Mouse (Mus musculus) CH12.LX (cell line): ENCODE measurements around the gene Med4. TPM values are rescaled to one million over a fixed set of nuclear protein-coding genes. Genes with fewer than 3 reads are reported as not detected.

Source experiments
- DNase-seq: peaks from one replicate; pipeline ENCODE4 v3.0.0-alpha.2; 2013; ENCODE audit errors: extremely low read depth
- H3K27ac ChIP-seq: 2 replicates; pipeline ENCODE4 v1.5.1; 2012; ENCODE audit warnings: low read depth, mild to moderate bottlenecking, control low read depth, moderate library complexity; ENCODE audit not compliant: insufficient read depth
- H3K27me3 ChIP-seq: replicated peaks from 2 replicates; pipeline ENCODE3; 2012; ENCODE audit warnings: inconsistent platforms
- H3K36me3 ChIP-seq, 2 experiments: replicated peaks in 1 of 2; 2 replicates each; pipeline versions ENCODE3 to v1.6.1; 2012; ENCODE audit warnings: inconsistent platforms in 1 of 2, low read length in 1 of 2, mild to moderate bottlenecking in 1 of 2, mixed read lengths in 1 of 2, moderate library complexity in 1 of 2; ENCODE audit not compliant: control insufficient read depth in 1 of 2, insufficient read depth in 1 of 2
- H3K4me1 ChIP-seq, 2 experiments: 2 replicates each; pipeline ENCODE4 v1.6.1; 2012; ENCODE audit warnings: inconsistent platforms in 1 of 2, moderate library complexity in 1 of 2; ENCODE audit not compliant: insufficient read depth in 2 of 2, control insufficient read depth in 1 of 2
- H3K4me2 ChIP-seq: 2 replicates; pipeline ENCODE4 v1.6.1; 2012; ENCODE audit warnings: low read depth, mild to moderate bottlenecking, control low read depth; ENCODE audit not compliant: poor library complexity, insufficient read depth, severe bottlenecking
- H3K4me3 ChIP-seq, 3 experiments: fragments of 150-350 bp in 1 of 3; sonication (generic) in 1 of 3; replicated peaks in 1 of 3; 2 replicates each; pipeline versions ENCODE3 to v1.5.1; 2011 to 2012; ENCODE audit warnings: low read depth in 2 of 3, low read length in 2 of 3, mild to moderate bottlenecking in 2 of 3, moderate library complexity in 2 of 3, control low read depth in 1 of 3, improper control_type of control experiment in 1 of 3, inconsistent platforms in 1 of 3, mixed read lengths in 1 of 3; ENCODE audit not compliant: poor library complexity in 1 of 3
- H3K79me2 ChIP-seq: replicated peaks from 2 replicates; pipeline ENCODE4 v1.6.1; 2012; ENCODE audit warnings: mild to moderate bottlenecking, moderate library complexity; ENCODE audit not compliant: control insufficient read depth, poor library complexity, insufficient read depth, severe bottlenecking; ENCODE audit errors: extremely low read depth
- H3K9ac ChIP-seq: 2 replicates; pipeline ENCODE4 v1.6.1; 2012; ENCODE audit warnings: low read depth, mild to moderate bottlenecking, control low read depth, moderate library complexity; ENCODE audit not compliant: insufficient read depth
- H3K9me3 ChIP-seq: replicated peaks from 2 replicates; pipeline ENCODE3; 2012; ENCODE audit warnings: low read length, inconsistent platforms, mixed read lengths
- BHLHE40 ChIP-seq: IDR thresholded peaks from 2 replicates; pipeline ENCODE4 v1.6.1; 2011; ENCODE audit warnings: mild to moderate bottlenecking, low read depth, low read length, improper control_type of control experiment
- CHD1 ChIP-seq: IDR thresholded peaks from 2 replicates; pipeline ENCODE4 v1.6.1; 2012; ENCODE audit warnings: low read depth, low read length, improper control_type of control experiment, inconsistent platforms
- CHD2 ChIP-seq: IDR thresholded peaks from 2 replicates; pipeline ENCODE4 v1.6.1; 2011; ENCODE audit warnings: low read length, improper control_type of control experiment
- CTCF ChIP-seq, 2 experiments: IDR thresholded peaks in 1 of 2; conservative IDR thresholded peaks in 1 of 2; 2 replicates each; pipeline ENCODE4 v1.5.1; 2011 to 2012; ENCODE audit warnings: low read depth in 2 of 2, low read length in 2 of 2, improper control_type of control experiment in 1 of 2, inconsistent platforms in 1 of 2, mild to moderate bottlenecking in 1 of 2, moderate library complexity in 1 of 2
- E2F4 ChIP-seq: IDR thresholded peaks from 2 replicates; pipeline ENCODE4 v1.6.1; 2011; ENCODE audit warnings: low read depth, low read length, improper control_type of control experiment; ENCODE audit not compliant: insufficient replicate concordance
- ELF1 ChIP-seq: IDR thresholded peaks from 2 replicates; pipeline ENCODE4 v1.6.1; 2014; ENCODE audit warnings: low read depth, mild to moderate bottlenecking, inconsistent platforms, low read length, improper control_type of control experiment
- EP300 ChIP-seq: IDR thresholded peaks from 2 replicates; pipeline ENCODE4 v1.6.1; 2011; ENCODE audit warnings: low read length, improper control_type of control experiment
- ETS1 ChIP-seq: conservative IDR thresholded peaks from 2 replicates; pipeline ENCODE4 v1.6.1; 2012; ENCODE audit warnings: low read depth, mild to moderate bottlenecking, inconsistent platforms, low read length, improper control_type of control experiment, moderate library complexity
- GABPA ChIP-seq: IDR thresholded peaks from 2 replicates; pipeline ENCODE4 v1.6.1; 2012; ENCODE audit warnings: low read depth, low read length, improper control_type of control experiment, inconsistent platforms; ENCODE audit not compliant: insufficient replicate concordance
- HCFC1 ChIP-seq: IDR thresholded peaks from 2 replicates; pipeline ENCODE4 v1.6.1; 2012; ENCODE audit warnings: low read depth, mild to moderate bottlenecking, inconsistent platforms, low read length, improper control_type of control experiment
- IRF4 ChIP-seq: IDR thresholded peaks from 2 replicates; pipeline ENCODE4 v1.6.1; 2014; ENCODE audit warnings: low read depth, mild to moderate bottlenecking, inconsistent platforms, low read length, improper control_type of control experiment
- JUN ChIP-seq: IDR thresholded peaks from 2 replicates; pipeline ENCODE4 v1.6.1; 2011; ENCODE audit warnings: low read depth, mild to moderate bottlenecking, low read length, improper control_type of control experiment, moderate library complexity; ENCODE audit not compliant: insufficient read depth
- JUND ChIP-seq: conservative IDR thresholded peaks from 2 replicates; pipeline ENCODE4 v1.6.1; 2011; ENCODE audit warnings: low read depth, low read length, improper control_type of control experiment
- KAT2A ChIP-seq: IDR thresholded peaks from 2 replicates; pipeline ENCODE4 v1.6.1; 2012; ENCODE audit warnings: low read length, improper control_type of control experiment, inconsistent platforms; ENCODE audit not compliant: insufficient replicate concordance
- MAFK ChIP-seq: IDR thresholded peaks from 2 replicates; pipeline ENCODE4 v1.6.1; 2011; ENCODE audit warnings: low read length, improper control_type of control experiment; ENCODE audit not compliant: insufficient replicate concordance
- MAX ChIP-seq: IDR thresholded peaks from 2 replicates; pipeline ENCODE4 v1.6.1; 2011; ENCODE audit warnings: low read length, improper control_type of control experiment
- MAZ ChIP-seq: IDR thresholded peaks from 2 replicates; pipeline ENCODE4 v1.6.1; 2012; ENCODE audit warnings: low read depth, mild to moderate bottlenecking, inconsistent platforms, low read length, improper control_type of control experiment, moderate library complexity
- MEF2A ChIP-seq: IDR thresholded peaks from 2 replicates; pipeline ENCODE4 v1.6.1; 2014; ENCODE audit warnings: low read depth, mild to moderate bottlenecking, inconsistent platforms, low read length, improper control_type of control experiment, borderline replicate concordance
- MXI1 ChIP-seq: IDR thresholded peaks from 2 replicates; pipeline ENCODE4 v1.6.1; 2011; ENCODE audit warnings: mild to moderate bottlenecking, low read depth, low read length, improper control_type of control experiment
- MYC ChIP-seq: IDR thresholded peaks from 2 replicates; pipeline ENCODE4 v1.6.1; 2011; ENCODE audit warnings: low read depth, mild to moderate bottlenecking, improper control_type of control experiment, low read length
- NELFE ChIP-seq: IDR thresholded peaks from 2 replicates; pipeline ENCODE4 v1.6.1; 2011; ENCODE audit warnings: low read depth, low read length, improper control_type of control experiment
- NRF1 ChIP-seq: IDR thresholded peaks from 2 replicates; pipeline ENCODE4 v1.6.1; 2014; ENCODE audit warnings: low read depth, mild to moderate bottlenecking, inconsistent platforms, low read length, improper control_type of control experiment, moderate library complexity
- PAX5 ChIP-seq: IDR thresholded peaks from 2 replicates; pipeline ENCODE4 v1.6.1; 2012; ENCODE audit warnings: low read length, inconsistent platforms, mixed read lengths
- POLR2A ChIP-seq: IDR thresholded peaks from 2 replicates; pipeline ENCODE4 v1.6.1; 2011; ENCODE audit warnings: low read depth, mild to moderate bottlenecking, improper control_type of control experiment, low read length
- POLR2AphosphoS2 ChIP-seq: IDR thresholded peaks from 2 replicates; pipeline ENCODE4 v1.6.1; 2011; ENCODE audit warnings: low read depth, low read length, improper control_type of control experiment
- RAD21 ChIP-seq: IDR thresholded peaks from 2 replicates; pipeline ENCODE4 v1.6.1; 2011; ENCODE audit warnings: low read depth, mild to moderate bottlenecking, low read length, improper control_type of control experiment, moderate library complexity
- RCOR1 ChIP-seq: conservative IDR thresholded peaks from 2 replicates; pipeline ENCODE4 v1.6.1; 2012; ENCODE audit warnings: low read depth, mild to moderate bottlenecking, inconsistent platforms, low read length, improper control_type of control experiment
- SIN3A ChIP-seq: IDR thresholded peaks from 2 replicates; pipeline ENCODE4 v1.6.1; 2012; ENCODE audit warnings: low read length, improper control_type of control experiment, inconsistent platforms
- SMC3 ChIP-seq: IDR thresholded peaks from 2 replicates; pipeline ENCODE4 v1.6.1; 2011; ENCODE audit warnings: low read depth, low read length, improper control_type of control experiment
- TBP ChIP-seq: conservative IDR thresholded peaks from 2 replicates; pipeline ENCODE4 v1.6.1; 2011; ENCODE audit warnings: low read depth, low read length, improper control_type of control experiment
- TCF12 ChIP-seq: IDR thresholded peaks from 2 replicates; pipeline ENCODE4 v1.6.1; 2014; ENCODE audit warnings: low read depth, mild to moderate bottlenecking, inconsistent platforms, low read length, improper control_type of control experiment
- UBTF ChIP-seq: IDR thresholded peaks from 2 replicates; pipeline ENCODE4 v1.6.1; 2012; ENCODE audit warnings: low read depth, mild to moderate bottlenecking, inconsistent platforms, low read length, improper control_type of control experiment, moderate library complexity
- USF1 ChIP-seq: IDR thresholded peaks from 2 replicates; pipeline ENCODE4 v1.6.1; 2014; ENCODE audit warnings: low read depth, mild to moderate bottlenecking, inconsistent platforms, low read length, improper control_type of control experiment
- USF2 ChIP-seq: conservative IDR thresholded peaks from 2 replicates; pipeline ENCODE4 v1.6.1; 2011; ENCODE audit warnings: low read depth, low read length, improper control_type of control experiment
- ZC3H11A ChIP-seq: IDR thresholded peaks from 2 replicates; pipeline ENCODE4 v1.6.1; 2012; ENCODE audit warnings: low read depth, mild to moderate bottlenecking, inconsistent platforms, low read length, improper control_type of control experiment
- ZKSCAN1 ChIP-seq: IDR thresholded peaks from 2 replicates; pipeline ENCODE4 v1.6.1; 2012; ENCODE audit warnings: low read depth, inconsistent platforms, low read length, improper control_type of control experiment, borderline replicate concordance
- ZMIZ1 ChIP-seq: IDR thresholded peaks from 2 replicates; pipeline ENCODE4 v1.6.1; 2012; ENCODE audit warnings: low read depth, mild to moderate bottlenecking, inconsistent platforms, low read length, improper control_type of control experiment
- ZNF384 ChIP-seq: IDR thresholded peaks from 2 replicates; pipeline ENCODE4 v1.6.1; 2012; ENCODE audit warnings: low read depth, low read length, improper control_type of control experiment, inconsistent platforms
- dilution Hi-C: fragments of 300-500 bp; cut with MboI; formaldehyde crosslinking; loops from 2 replicates; pipeline ENCODE4 v1.14.3; 2020; ENCODE audit warnings: low sequenced_read_pairs; ENCODE audit not compliant: extremely low pct_unique_long_range_greater_than_20kb, extremely low pct_ligation_motif_present
- in situ Hi-C: fragments of 300-500 bp; cut with MboI; formaldehyde crosslinking; loops from 3 replicates; pipeline ENCODE4 v1.14.3; 2019; ENCODE audit warnings: low sequenced_read_pairs, low pct_ligation_motif_present, low pct_unique_long_range_greater_than_20kb, mixed read lengths
- polyA plus RNA-seq: library from polyadenylated mRNA; unstranded; fragments of >175 nt; gene quantifications from 2 replicates; pipeline ENCODE4 v1.2.1, GENCODE M21; 2012; ENCODE audit warnings: low read depth; ENCODE audit not compliant: insufficient read length
- total RNA-seq, 2 experiments: library from RNA; depleted of rRNA; stranded (reverse); fragments of 300-350 nt in 1 of 2; fragments of >200 nt in 1 of 2; gene quantifications; 2 replicates each; pipeline ENCODE4 v1.2.3; 2012 to 2014

The Med4 gene
- 45.6 and 53.2 TPM in 2 replicates for total RNA-seq (2012; rRNA removed)
- total RNA-seq (2014; rRNA removed): 61.5 and 65.8 TPM in 2 replicates
- polyA plus RNA-seq: 60.7 and 75.7 TPM in 2 replicates

DNA sequence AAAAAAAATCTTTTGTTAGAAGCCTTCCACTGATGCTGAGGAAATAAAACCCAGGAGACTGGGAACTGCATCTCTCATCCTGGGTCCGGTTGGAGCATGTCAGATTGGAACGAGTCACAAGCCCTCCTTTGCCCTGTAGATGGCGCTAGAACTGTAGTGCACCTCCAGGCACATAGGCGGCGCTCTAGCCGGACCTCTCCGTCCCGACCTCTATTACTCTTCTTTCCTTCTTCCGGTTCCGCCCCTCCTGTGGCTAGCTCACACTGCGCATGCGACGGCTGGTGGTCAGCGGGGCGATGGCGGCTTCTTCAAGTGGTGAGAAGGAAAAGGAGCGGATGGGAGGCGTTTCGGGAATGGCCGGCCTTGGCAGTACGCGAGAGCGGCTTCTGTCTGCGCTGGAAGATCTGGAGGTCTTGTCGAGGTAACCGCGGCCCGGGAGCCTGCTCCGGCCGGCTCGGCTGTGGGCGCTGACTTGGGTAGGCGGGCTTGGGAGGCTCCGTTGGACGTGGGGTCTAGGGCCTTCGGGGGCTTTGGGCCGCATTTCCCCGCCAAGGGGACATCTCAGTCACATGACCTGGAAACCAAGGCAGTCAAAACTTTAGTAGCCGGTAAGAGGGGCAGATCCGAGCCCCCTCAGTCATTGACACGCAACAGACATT lies at the start of gene Med4:
TSS of gene Med4 (plus strand) at position 261 of the 659 bp plus-strand sequence.
- in situ Hi-C loops (no loop called here), dilution Hi-C loops (no loop called here)
- TF ChIP-seq GABPA (peak; percentile 98), RAD21 (no peak; the same call in 1 of the 2 replicates), UBTF (no peak), TBP (peak; percentile 76), MYC (peak; percentile 57; the same call in 1 of the 2 replicates), MEF2A (peak; percentile 84; the same call in 1 of the 2 replicates), PAX5 (no peak), POLR2AphosphoS2 (peak; percentile 64; the same call in 1 of the 2 replicates), USF1 (no peak; the same call in 1 of the 2 replicates), MXI1 (peak; percentile 84), SIN3A (peak; percentile 79), CHD1 (no peak), JUND (peak; percentile 75; the same call in 1 of the 2 replicates), ELF1 (peak; percentile 96), ZKSCAN1 (no peak), E2F4 (0 out of 2 replicates have a peak, but pooled peaks have one; percentile 21), NRF1 (peak; percentile 96), CHD2 (no peak), EP300 (no peak), ZC3H11A (no peak), ZNF384 (peak; percentile 55; the same call in 1 of the 2 replicates), POLR2A (peak; percentile 95), TCF12 (peak; percentile 97), SMC3 (peak; percentile 72), RCOR1 (no peak), KAT2A (peak; percentile 90; the same call in 1 of the 2 replicates), MAZ (no peak), CTCF (conservative IDR thresholded peaks at IDR 0.05 in 1 of 2, IDR thresholded peaks at IDR 0.05 in 1 of 2; ENCODE audit: low read depth in 2 of 2, low read length in 2 of 2) (peak; percentile 100), NELFE (peak; percentile 98), USF2 (no peak), MAFK (no peak), BHLHE40 (peak; percentile 43), ETS1 (no peak; the same call in 1 of the 2 replicates), IRF4 (peak; percentile 69), MAX (peak; percentile 82), ZMIZ1 (0 out of 2 replicates have a peak, but pooled peaks have one; percentile 29), HCFC1 (peak; percentile 93), JUN (no peak)
- H3K27me3 ChIP-seq: peaks cover 4% of the 10 kb centered on the region
- H3K4me3 ChIP-seq: peak within 1 kb of the TSS; percentile 82 to 86 (median 84)
- peak within 1 kb of the TSS; percentile 99 for H3K4me2 ChIP-seq
- H3K9ac ChIP-seq: peak within 1 kb of the TSS; percentile 80
- H3K27ac ChIP-seq: no peak within 1 kb of the TSS
- peaks cover 30% of the 10 kb centered on the region for H3K79me2 ChIP-seq
- DNase-seq: peak; percentile 95
- peaks cover 11 to 30% of the 10 kb centered on the region in 2 experiments for H3K4me1 ChIP-seq
- H3K9me3 ChIP-seq: peaks cover 2% of the 10 kb centered on the region
- H3K36me3 ChIP-seq: peaks cover 14 to 34% of the 10 kb centered on the region in 2 experiments
